Mouse (Mus musculus) cerebellum, adult 2 months (tissue): Measurements from ENCODE around the gene Spsb4. TPM values are rescaled to one million over a fixed set of nuclear protein-coding genes. Genes with fewer than 3 reads are reported as not detected.

Experiments
- DNase-seq, 2 experiments: peaks; one replicate each; pipeline ENCODE4 v3.0.0; 2021
- H3K27ac ChIP-seq: fragments of 200-500 bp; 2 replicates; pipeline ENCODE4 v1.5.1; 2012; ENCODE audit warnings: low read length, control low read depth, inconsistent platforms; ENCODE audit not compliant: insufficient read depth
- H3K27me3 ChIP-seq: fragments of 200-500 bp; 2 replicates; pipeline ENCODE4 v1.6.1; 2012; ENCODE audit warnings: inconsistent platforms, mild to moderate bottlenecking, low read length, moderate library complexity; ENCODE audit not compliant: control insufficient read depth, insufficient read depth
- H3K4me1 ChIP-seq: fragments of 200-500 bp; 2 replicates; pipeline ENCODE4 v1.6.1; 2011; ENCODE audit warnings: low read length; ENCODE audit not compliant: control insufficient read depth, insufficient read depth
- H3K4me3 ChIP-seq: fragments of 200-500 bp; replicated peaks from 2 replicates; pipeline ENCODE3; 2011; ENCODE audit warnings: mild to moderate bottlenecking, low read depth, low read length, control low read depth; ENCODE audit not compliant: insufficient read depth
- CTCF ChIP-seq: fragments of 200-500 bp; IDR thresholded peaks from 2 replicates; pipeline ENCODE4 v1.5.1; 2011; ENCODE audit warnings: low read depth, mild to moderate bottlenecking, control low read depth, low read length, moderate library complexity, borderline replicate concordance; ENCODE audit not compliant: insufficient read depth
- POLR2A ChIP-seq: fragments of 200-500 bp; IDR thresholded peaks from 2 replicates; pipeline ENCODE4 v1.6.1; 2011; ENCODE audit warnings: low read length, control low read depth, borderline replicate concordance; ENCODE audit not compliant: insufficient read depth
- WGBS: fragments of 180-500 bp; shearing (Covaris S2); methylation state at CpG from one replicate; pipeline ENCODE4 v1.1.7; 2018; 5-methylcytosine and 5-hydroxymethylcytosine counted together
- polyA plus RNA-seq: library from polyadenylated mRNA; depleted of rRNA; stranded (reverse); fragments of >200 nt; gene quantifications from 2 replicates; pipeline ENCODE4 v1.2.3, GENCODE M21; 2012

Gene Spsb4
- polyA plus RNA-seq, 1 experiment = 13.9 TPM

DNA sequence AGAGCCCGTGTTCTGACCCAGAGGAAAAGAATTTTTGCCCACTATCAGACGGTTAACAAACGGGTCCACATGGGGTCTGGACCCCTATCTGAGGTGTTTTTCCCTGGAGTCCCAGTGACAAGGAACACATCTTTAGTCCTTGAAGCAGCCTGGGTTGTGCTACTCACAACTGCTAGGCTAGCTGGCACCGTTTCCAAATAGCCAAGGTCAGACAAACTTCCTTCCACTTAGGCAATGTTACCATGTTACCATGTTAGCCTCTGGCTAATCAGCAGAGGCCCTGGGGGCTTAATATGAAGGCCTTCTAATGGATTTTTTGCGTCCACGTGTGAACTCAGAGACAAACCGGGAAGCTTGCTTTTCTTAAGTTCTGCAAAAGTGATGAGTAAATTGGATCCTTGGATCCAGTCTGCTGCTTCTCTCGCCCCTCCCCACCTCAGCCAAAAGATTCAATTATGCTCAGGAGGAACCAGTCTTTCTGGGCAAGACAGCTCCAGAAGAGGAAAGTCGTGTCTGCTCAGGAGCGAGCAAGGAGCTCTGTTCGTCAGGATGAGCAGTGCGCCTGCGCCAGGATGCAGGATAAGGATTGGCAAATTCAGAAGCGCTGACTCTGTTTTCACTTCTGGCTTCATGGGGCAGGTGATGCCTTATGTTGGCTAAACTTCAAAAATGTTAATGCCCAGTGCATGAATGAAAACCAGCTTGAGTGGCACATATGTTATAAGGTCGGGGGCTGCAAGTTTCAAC lies 64.4 kb downstream of the Spsb4 start:
- H3K4me1 ChIP-seq = no peaks in the 10 kb centered on the region

DNA sequence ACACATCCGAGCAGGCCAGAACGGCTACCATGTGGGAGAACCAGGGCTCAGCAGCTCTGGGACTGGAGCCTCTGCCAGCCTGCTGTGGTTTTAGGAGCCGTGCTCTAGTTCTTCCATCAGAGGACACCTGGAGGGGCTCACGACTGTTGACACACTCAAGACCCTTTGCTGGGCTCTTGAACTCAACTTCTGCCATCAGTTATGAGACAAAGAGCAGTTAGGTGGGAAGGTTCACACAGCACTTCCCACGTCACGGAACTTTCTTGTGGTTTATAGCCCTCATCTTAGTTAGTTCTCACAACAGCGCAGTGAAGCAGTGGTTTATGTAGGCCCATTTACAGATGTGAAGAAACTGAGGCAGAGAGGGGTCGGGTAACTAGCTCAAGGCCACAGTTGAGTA lies 65.2 kb downstream of the Spsb4 start:
- Histone ChIP-seq H3K4me3 (no peak overlapping the region), H3K27me3 (no peaks in the 10 kb centered on the region), H3K27ac (no peak overlapping the region), H3K4me1 (no peaks in the 10 kb centered on the region)
- no peak for TF ChIP-seq POLR2A
- no peak for TF ChIP-seq CTCF
- WGBS = 92% methylated on average over 8 of the region's 8 CpGs
- DNase-seq = no peak

More for the DNA sequence above, 64.4 kb downstream of the Spsb4 start:
- Histone ChIP-seq H3K27me3 (no peaks in the 10 kb centered on the region), H3K4me3 (no peak overlapping the region), H3K27ac (no peak overlapping the region)
- 53% methylated on average over 15 of the region's 15 CpGs for WGBS
- TF ChIP-seq POLR2A (no peak), CTCF (no peak)
- DNase-seq = no peak

DNA sequence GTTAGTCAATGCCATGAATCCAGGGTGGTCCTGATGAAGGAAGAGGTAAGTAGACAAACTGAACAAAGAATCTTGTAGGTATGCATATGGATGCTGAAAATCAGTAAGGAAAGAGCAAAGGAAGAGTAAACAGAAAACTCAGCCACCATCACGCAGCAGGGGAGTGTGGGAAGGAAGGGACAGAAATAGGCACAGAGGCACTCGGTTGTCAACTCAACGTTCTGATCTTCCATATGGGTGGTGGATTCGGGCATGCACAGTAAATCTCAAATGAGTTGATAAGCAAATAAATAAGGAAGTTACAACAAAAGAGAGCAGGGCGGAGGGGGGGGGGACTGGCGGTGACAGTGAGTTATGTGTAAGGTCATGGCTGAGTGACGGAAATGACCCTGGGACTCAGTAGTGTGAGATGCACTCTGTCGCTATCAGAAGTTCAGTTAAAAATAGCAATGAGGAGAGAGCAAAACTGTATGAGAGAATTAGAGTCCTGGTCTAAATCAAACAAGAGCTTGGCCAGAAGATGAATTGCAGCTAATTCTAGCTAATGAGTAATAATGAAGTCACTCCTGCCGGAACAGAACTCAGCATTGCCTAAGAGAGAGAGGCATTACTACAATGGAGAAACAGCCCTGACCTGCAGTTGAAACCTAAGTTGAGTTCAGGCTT lies 66.2 kb downstream of the Spsb4 start:
- 83% methylated on average over 9 of the region's 9 CpGs for WGBS
- Histone ChIP-seq H3K4me1 (no peaks in the 10 kb centered on the region), H3K4me3 (no peak overlapping the region), H3K27me3 (no peaks in the 10 kb centered on the region), H3K27ac (no peak overlapping the region)
- TF ChIP-seq CTCF = no peak
- TF ChIP-seq POLR2A = no peak
- no peak for DNase-seq

DNA sequence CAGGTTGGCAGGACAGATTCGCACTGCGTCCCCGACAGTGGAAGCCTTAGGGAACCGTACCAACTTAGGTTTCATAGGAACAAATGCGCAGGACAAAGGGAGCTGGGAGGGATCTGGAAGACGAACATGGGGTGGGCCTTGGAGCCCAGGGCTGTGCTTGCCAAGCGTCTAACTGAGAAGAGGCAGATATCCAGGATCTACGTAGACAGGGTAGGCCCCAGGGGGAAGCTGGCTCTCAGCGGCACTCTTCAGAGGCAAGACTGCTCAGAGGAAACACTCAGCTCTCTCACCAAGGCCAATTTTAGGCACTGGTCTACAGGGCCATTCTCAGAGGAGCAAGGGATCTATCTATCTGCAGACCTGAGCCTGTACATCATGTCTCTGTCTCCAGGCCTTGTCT lies 69.1 kb downstream of the Spsb4 start:
- Histone ChIP-seq H3K4me3 (no peak overlapping the region), H3K4me1 (no peaks in the 10 kb centered on the region), H3K27ac (no peak overlapping the region), H3K27me3 (no peaks in the 10 kb centered on the region)
- no peak for DNase-seq
- TF ChIP-seq POLR2A (no peak), CTCF (no peak)
- 39% methylated on average over 9 of the region's 9 CpGs for WGBS

DNA sequence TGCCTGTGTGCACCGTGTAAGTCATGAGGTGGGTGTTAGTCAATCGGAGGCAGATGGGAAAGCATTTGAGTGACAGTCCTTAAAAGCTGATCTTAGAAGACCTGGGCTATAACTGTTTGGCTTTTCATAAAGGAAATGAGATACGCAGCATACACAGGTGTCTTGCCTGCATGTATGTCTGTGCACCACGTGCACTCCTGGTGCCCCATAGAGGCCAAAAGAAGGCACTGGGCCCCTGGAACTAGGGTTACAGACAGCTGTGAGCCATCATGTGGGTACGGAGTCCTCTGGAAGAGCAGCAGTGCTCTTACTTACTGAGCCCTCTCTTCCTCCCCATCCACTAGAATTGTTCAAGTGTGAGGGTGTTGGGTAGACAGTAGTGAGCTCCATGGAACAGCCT lies 70.1 kb downstream of the Spsb4 start:
- no peak overlapping the region for H3K4me3 ChIP-seq
- DNase-seq = no peak
- H3K4me1 ChIP-seq = no peaks in the 10 kb centered on the region
- H3K27me3 ChIP-seq = no peaks in the 10 kb centered on the region
- no peak overlapping the region for H3K27ac ChIP-seq
- no peak for TF ChIP-seq POLR2A
- TF ChIP-seq CTCF = no peak
- 74% methylated on average over 5 of the region's 5 CpGs for WGBS

DNA sequence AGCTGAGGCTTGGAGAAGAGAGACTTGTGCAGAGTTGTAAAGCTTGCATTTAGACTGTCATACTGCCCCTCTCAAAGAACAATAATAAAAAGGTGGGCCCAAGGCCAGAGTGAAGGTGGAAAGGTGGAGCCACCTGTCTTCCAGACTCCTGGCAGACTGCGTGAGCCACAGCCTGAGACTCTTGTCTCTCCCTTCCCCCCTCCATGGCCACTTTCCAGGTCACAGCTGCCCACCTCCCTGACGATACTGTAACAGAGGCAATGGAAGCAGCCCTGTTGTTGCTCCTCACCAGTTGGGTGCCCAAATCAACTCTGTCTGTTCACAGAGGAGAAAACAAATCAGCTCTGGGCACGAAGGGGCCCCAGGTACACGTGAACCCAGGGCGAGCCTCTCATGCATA lies 71.5 kb downstream of the Spsb4 start:
- Histone ChIP-seq H3K4me1 (no peaks in the 10 kb centered on the region), H3K4me3 (no peak overlapping the region), H3K27ac (no peak overlapping the region), H3K27me3 (no peaks in the 10 kb centered on the region)
- 48% methylated on average over 5 of the region's 5 CpGs for WGBS
- TF ChIP-seq CTCF (no peak), POLR2A (no peak)
- no peak for DNase-seq

DNA sequence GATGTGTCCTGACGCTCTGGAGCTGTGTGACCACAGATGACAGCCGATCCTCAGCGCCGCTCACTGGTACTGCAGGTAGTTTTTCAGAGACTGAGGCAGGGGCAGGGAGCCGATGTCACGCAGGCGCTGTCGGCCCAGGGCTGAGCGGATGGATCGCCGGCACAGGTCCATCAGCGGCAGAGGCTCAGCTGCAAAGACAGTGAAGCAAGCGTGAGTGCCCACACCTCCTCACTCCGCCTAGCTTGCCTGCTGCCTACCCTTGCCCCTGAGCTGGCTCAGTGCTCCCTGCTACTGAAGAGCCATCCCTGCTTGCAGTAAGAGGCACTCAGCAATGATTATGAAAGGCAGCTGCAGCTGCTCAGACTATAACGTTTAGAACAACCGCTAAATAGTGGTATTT lies 74.1 kb downstream of the Spsb4 start:
- 67% methylated on average over 16 of the region's 16 CpGs for WGBS
- H3K4me3 ChIP-seq = no peak overlapping the region
- DNase-seq = no peak
- H3K4me1 ChIP-seq = no peaks in the 10 kb centered on the region
- H3K27ac ChIP-seq = no peak overlapping the region
- no peaks in the 10 kb centered on the region for H3K27me3 ChIP-seq
- TF ChIP-seq POLR2A = no peak
- no peak for TF ChIP-seq CTCF

DNA sequence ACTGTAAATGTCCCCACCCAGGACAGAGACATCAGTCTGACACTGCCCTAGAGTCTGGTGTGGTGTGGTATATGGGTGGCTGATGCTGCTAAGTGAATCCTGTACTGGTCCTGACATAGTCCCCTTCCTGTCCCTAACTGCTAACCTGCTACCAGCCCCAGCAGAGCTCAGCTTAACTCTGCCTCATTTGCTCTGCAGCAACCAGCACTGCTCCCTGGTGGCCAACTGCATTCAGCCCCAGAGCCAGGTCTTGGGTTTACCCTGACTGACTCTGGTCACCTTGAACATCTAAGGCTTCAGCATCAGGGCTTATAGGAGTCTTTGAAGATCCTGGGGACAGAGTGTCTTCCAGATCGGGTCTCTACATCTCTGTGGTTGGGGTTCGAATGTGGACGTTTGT lies 75.7 kb downstream of the Spsb4 start:
- H3K4me3 ChIP-seq = no peak overlapping the region
- no peak for TF ChIP-seq CTCF
- no peak for TF ChIP-seq POLR2A
- H3K27ac ChIP-seq = no peak overlapping the region
- DNase-seq = no peak
- 86% methylated on average over 3 of the region's 3 CpGs for WGBS
- H3K4me1 ChIP-seq = no peaks in the 10 kb centered on the region
- H3K27me3 ChIP-seq = no peaks in the 10 kb centered on the region
